Mouse (Mus musculus): ENCODE measurements around the gene Isg15.

GRCm38 (mm10) chr4:156203413-156204131 lies 3.0 kb upstream of the Isg15 start:
- TF ChIP-seq POLR2A (IDR thresholded peaks at IDR 0.05; ENCODE audit: insufficient read depth, low read depth, low read length) (no peak), EP300 (IDR thresholded peaks at IDR 0.05; ENCODE audit: insufficient read depth, low read depth, low read length) (no peak), CTCF (IDR thresholded peaks at IDR 0.05) (no peak)
